Mouse (Mus musculus) left cerebral cortex, adult 9 months (tissue): ENCODE data around the gene Fxyd1.

Experiments used
- DNase-seq, 2 experiments: peaks; one replicate each; pipeline ENCODE4 v3.0.0; 2022; ENCODE audit warnings: low spot score in 2 of 2

The Fxyd1 gene

DNA sequence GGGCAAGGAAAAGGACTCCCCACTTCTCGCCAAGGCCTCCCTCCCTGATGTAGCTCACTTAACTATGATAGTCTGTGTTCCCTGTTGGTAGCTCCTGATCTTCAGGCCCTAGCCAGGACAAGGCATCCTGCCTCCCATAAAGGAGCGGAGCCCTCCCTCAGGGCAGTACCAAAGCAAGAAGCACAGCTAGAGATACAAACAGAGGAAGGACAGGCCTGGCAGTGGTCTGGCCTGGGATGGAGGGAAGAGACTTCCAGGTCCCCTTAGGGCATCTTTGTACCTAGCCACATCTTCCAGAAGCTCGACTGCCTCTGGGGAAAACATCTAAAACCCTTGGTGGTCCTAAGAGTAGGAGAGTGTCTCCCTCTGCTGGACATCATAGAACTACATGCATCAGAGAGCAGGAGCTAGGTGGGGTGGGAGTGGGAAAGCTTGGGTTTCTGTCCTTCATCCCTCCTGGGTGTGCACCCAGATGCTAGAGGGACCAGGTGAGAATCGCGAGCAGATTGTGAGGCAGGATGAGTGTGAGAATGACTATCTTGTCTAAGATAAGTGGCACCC is 21.0 kb upstream of the Fxyd1 start:
- peak in 1 of 2 experiments; percentile 80 for DNase-seq

DNA sequence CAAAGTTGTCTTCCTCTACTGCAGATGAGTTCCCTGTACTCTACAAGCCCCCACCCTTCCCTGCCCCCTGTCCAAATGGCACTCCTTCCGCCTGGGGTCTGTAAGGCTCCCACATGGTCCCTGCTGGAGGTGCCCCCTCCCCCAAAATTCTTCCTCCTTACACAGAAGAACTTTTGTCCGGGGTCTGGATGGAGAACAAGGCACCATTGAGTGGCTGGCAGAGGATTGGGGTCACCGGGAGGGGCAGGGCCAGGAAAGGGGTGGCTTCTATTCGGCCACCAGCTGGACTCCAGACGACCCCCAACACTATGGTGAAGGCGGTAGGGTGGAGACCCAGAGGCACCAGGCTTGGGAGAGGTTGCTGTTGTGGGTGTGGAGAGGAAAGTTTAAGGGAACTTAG is 20.5 kb upstream of the Fxyd1 start:
- peak; percentile 45 to 65 for DNase-seq

DNA sequence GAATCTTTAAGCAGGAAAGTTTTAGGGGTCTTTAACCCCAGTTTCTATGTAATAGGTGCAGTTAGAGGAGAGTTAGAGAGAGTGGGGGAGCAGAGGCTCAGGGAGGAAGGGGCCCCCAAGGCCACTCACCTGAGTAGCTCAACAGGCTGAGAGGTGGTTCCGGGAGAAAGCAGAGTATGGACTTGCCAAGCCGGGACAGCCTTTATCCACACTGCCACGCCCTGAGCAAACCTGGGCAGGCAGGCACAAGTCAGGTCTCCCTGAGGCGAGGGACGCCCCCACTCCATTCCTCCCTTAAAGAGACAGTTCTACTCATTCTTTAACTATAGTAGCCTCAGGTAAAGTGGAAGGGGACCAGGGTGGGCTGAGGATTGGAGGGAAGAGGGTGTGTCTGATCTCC is 19.5 kb upstream of the Fxyd1 start, which contains the start of gene Fxyd3:
TSS of gene Fxyd3 (minus strand) at position 213 of the 400 bp plus-strand sequence.
- DNase-seq, result no peak

DNA sequence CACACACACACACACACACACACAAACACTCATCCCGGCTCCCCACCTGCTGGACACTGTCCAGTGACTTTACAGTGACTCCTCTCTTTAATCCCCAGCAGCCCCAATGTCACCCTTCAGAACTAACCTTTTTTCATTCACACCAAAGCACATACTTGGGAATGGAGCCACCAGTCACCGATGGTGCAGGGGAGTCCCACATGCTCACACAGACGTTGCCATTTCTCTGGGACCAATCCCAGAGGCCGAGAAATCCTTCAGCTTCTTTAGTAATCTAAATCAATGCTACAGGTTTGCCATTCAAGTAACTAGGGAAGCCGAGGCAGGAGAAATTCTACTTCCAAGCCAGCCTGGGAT is 17.7 kb upstream of the Fxyd1 start:
- no peak for DNase-seq

DNA sequence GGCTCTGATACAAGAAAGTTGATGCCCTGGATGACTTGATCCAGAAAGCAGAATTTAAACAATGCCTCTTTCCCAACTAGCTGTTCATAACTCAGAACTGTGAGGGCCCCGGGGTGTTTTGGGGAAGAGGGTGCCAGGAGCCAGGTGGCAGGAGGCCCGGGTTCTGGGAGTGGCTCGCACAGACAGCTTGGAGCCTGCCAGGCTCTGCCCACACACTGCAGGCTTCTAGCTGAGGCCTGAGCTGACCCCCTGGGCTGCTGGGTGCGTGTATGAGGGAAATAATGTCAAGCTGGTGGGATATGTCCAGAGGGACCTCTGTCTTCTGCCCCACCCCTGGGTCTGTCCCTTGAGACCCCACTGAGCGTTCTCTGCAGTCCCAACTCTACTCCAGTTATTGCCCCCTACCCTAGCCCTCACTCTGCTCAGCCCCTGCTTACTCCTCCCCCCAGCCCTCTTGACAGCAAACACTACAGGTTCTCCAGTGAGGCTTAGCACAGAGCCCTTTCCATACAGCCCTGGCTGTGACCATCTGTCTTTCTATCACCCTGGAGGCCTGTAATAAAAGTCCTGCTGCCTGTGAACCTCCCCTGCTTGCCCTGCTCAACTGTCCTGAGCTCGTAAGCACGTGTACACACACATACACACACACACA is 17.2 kb upstream of the Fxyd1 start:
- peak in 1 of 2 experiments; percentile 52 for DNase-seq

DNA sequence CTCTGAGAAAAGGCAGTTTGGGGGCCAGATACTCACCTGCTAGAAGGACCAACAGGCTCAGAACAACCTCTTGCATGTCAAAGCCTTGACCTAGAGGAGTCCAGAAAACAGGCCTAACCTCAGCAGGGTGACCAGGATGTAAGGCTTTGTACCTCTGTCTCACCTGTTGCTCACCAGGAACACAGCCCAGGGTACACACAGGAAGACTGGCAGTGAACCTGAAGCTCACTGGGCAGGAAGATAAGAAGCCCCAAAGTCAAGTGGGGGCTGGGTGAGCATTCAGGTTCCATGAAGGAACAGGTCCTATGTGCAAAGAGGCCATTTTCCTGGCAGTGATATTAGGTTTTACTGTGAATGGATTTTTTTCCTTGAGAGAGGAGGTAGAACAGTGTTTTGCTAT is 16.5 kb upstream of the Fxyd1 start:
- DNase-seq, result no peak

DNA sequence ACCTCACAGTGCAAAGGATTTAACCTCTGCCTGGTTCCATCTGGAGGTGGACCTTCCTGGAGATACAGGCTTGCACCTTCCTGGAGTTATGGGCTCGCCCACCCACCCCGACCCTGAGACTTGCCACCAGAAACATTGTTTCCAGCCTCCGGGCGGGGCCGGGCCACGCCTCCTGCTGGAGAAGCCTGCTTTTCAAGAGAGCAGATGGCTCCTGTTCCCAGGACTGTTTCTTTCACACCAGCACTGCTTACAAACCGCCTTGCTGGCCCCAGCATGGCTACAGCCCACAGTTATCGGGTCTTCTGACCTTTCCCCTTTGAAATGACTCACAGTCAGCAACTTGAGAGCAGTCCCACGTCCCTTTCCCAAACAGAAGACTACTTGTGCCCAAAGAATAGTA is 15.3 kb upstream of the Fxyd1 start:
- DNase-seq, result no peak

DNA sequence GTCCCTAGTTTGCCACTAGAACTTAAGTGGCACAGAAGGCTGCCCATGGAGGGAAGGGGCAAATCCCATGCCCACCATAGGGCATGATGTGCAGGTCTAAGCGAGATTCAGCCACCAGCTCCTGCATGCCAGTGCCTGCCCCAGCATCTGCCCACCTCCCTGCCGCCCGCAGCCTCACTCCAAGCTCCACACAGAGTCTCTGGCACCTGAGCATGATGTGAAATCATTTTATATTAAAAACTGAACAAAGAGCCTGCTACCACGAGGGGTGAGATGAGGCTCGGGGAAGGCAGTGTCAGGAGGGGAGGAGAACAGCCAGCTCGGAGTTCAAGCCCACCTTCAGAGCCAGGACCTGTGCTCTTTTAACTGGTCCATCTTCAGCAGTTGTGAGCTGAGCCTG is 13.3 kb upstream of the Fxyd1 start:
- DNase-seq, result no peak

DNA sequence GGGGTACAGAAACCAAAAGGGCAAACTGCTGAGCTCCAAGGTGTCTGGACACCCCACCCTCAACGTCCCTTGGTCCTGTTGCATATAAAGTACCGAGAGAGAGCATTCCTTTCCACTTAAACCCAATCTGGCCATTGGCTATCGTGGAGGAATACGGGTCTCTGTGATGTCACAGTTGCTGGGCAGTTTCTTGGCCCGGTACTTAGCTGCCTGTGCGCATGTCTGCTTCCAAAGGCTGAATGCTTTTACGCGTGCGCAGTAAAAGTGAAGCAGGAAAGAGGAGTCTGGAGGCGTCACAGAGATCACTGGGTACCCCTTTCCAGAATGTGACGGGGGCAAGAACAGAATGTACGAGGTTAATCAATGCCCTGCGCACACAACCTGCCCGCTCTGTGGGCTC is 12.5 kb upstream of the Fxyd1 start:
- DNase-seq, result no peak

DNA sequence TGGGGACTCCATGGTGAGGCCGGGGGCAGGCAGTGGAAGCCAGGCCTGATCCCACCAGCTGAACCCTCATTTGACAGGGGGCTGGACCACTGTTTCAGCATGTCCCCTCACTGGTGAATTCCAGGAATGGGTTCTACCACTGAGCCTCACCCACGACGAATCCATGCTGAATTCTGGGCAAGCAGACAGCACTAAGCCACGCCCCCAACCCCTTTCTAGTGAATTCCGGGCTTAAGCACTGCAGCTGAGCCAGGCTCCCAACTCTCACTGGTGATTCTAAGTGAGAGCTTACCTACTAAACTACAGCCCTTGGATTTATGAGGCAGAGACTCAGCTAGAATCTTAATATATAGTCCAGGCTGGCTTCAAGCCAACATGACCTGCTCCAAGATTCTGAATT is 10.8 kb upstream of the Fxyd1 start:
- no peak for DNase-seq

DNA sequence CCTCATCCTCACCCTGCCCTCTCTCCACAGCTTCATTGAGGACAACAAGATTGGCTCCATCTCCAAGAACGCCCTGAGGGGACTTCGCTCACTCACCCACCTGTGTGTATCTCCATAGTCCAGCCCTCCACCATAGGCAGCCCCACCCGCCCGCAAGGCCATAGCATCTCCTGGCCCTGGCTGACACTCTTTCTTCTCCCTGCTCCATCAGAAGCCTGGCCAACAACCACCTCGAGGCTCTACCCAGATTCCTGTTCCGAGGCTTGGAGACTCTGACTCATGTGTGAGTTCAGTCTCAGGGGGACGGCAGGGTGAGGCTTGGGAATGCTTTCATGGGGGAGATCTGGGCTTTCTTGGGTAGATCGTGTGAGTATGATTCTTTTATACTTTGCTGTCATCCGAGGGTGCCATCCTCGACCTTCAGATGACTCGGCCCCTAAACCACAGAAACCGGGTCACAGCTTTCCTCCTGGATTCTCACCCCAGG is 6.1 kb upstream of the Fxyd1 start:
- no peak for DNase-seq

DNA sequence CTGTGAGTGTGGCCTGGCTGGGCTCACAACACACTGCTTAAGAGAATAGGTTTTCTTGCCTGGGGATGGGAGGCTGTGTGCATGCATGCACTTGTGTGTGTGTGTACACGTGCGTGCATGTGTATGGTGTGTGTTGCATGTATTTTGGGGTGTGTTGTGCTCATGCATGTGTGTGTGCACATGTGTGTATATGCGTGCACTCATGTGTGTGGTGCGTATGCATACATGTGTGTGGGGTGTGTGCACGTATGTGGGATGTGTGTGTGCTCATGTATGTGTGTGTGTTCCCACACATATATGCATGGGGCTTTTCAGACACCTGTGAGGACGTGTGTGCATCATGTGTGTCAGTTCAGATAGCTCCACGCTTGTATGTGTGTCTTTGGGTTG is 3.6 kb upstream of the Fxyd1 start:
- DNase-seq, result no peak

DNA sequence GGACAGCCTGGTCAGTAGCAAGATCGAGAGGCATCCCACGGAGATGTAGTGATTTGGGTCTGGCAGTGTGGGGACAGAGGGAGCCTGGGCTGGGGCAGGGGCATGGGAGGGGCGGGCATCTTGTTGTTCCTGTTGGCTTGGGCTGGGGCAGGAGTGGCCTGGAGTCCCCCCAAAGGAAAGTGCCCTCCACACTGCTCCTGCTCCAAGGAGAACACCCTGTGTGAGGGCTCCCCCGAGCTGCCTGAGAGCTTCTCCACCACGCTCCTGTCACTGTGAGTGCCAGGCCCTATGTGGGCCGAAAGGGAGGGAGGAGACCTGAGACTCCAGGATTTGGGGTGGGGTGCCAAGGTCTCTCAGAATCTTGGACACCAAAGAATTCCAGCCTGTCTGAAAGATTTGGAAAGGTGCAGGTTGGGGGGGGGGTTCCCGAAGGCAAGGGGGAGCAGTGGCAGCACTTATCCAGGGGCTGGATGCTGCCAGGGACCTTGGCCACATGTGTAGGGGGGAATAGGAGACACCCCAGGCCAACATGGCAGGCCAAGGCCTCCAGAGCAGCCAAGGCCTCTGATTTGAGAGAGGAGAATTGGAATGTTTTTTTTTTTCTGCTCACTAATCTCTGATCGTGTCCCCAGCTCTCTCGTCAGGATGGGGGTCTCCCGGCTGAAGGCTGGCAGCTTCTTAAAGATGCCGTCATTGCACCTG is 3.1 kb upstream of the Fxyd1 start:
- DNase-seq, result no peak

DNA sequence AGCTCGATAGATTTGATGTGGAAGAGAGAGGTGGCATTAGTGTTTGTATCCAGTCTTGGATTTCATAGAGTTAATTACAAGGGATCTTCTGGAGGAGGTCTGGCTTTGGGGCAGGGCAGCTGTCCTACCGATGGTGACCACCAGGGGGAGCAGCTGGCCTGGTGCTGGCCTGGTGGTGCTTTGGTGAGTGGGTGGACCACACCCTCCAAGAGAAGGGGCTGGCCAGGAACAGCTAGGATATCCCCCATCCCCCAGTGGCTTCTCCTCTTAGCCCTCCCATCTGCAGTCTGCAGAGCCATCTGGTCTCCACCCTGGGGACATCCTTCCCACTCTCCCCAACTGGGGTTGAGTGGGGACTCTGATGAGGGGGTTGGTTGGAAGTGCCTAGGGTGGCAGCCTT is 2.1 kb upstream of the Fxyd1 start, which contains the start of gene Lgi4:
TSS of gene Lgi4 (plus strand) at position 235 of the 400 bp plus-strand sequence.
- DNase-seq, result peak; percentile 57 to 92

DNA sequence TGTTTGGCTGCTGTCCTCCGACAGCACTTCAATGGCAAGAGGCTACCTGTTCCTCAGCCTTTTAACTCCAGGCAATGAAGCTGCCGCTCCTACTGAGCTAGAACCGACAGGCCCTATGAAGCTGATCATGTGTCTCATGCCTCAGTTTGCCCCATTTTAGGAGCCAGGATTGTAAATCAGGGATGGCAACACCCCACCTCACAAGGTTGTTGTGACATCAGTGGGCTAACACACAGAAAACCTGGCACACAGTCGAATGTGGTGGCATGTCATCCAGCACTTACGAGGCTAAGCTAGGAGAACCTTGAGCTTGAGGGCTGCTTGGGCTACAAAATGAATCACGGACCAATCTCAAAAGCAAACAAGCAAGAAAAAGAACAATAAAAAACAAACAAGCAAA is 1.2 kb upstream of the Fxyd1 start:
- no peak for DNase-seq

DNA sequence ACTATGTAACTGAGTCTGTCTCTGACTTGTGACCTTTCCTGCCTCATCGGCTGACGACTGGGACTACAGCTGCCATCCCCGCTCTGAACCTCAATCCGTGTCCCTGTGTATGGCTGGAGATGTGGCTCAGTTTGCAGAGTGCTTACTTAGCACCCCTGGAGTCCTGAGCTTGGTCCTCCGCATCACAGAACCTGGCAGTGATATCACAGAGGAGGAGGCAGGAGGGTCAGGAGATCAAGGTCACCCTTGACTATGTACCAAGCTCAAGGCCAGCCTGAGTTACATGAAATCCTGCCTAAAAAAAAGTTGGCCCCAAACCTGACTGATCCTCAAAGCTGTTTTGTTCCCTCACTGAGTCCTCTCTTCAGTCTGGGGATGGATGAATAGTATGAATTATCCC is 731 bp upstream of the Fxyd1 start:
- no peak for DNase-seq

DNA sequence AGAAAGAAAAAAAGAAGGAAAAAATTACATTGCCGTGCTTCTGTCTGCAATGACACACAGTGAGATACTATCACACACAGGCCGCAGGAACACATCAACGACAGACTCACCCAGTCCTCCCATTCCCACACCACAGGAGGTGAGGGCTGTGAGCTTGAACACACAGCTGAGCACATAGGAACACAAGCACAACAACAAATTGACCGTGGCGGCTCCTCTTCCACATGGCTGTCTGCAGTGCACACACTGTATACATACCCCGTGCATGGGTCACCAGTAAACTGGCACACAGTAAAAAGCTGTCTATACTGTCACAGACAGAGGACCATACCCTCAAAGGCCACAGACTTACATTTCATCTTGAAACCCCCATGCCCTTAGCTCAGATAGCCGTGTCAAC is 551 bp downstream of the Fxyd1 start:
- no peak for DNase-seq

DNA sequence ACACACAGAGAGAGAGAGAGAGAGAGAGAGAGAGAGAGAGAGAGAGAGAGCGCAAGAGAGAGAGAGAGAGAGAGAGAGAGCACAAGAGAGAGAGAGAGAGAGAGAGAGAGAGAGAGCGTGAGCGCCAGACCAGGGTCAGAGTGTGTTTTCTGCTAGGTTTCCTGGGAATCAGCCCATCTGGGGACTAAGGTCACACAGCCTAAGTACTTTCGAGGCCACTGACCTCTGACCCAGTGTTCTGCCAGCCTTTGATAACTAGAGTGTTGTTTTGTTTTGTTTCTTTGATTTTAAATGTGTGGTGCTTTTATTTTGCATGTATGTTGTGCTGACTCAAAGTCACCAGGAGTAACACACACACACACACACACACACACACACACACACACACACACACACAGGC is 1.1 kb downstream of the Fxyd1 start:
- DNase-seq, result no peak

DNA sequence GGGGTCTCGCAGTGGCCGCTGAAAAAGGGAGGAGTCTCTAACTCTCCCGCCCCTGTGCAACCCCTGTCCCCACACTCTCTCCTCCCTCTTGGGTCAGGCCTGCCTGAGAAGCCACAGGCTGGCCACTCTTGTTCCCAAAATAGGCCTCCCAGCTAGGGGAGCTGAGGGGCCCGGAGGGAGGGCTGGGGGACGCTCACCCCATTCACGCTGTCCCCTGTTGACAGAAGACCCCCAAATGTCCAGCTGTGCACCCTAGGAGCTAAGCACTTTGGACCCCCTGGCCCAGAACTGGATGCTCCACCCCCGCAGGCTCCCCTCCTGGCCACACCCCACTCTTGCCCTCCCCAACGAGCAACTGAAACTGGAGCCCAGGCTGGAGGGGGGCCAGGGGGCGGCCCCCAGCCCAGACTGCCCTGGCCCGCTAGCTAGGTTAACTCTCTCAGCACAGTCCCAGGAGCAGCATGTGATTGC is 1.6 kb downstream of the Fxyd1 start:
- DNase-seq, result no peak

DNA sequence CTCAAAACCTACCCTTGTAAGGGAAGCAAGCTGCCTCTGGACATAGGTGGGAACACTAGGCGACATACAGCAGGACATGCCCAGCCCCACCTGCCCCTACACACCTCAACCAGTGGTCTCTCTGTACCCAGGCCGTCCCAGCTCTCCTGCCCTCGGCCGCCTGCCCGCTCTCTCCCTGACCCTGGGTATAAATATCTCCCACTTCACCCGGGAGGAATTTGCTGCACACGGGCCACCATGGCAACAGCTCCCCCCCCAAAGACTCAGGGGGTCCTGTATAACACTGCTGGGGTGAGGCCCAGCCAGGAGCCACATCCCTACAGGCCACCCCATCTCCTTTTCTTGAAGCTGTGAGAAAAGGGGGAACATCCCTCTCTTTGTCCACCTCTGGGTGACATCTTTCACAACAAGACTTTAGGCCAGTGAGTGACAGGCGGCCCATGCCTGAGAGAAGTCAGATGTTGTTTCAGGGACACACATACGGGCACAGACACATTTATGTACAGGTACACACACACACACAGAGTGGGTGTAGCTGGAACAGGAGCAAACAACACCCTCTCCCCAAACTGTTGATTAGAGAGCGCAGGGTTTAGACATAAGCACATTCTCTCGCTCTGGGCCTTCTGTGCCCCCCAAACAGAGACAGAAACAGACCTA is 2.2 kb downstream of the Fxyd1 start:
- DNase-seq, result no peak

DNA sequence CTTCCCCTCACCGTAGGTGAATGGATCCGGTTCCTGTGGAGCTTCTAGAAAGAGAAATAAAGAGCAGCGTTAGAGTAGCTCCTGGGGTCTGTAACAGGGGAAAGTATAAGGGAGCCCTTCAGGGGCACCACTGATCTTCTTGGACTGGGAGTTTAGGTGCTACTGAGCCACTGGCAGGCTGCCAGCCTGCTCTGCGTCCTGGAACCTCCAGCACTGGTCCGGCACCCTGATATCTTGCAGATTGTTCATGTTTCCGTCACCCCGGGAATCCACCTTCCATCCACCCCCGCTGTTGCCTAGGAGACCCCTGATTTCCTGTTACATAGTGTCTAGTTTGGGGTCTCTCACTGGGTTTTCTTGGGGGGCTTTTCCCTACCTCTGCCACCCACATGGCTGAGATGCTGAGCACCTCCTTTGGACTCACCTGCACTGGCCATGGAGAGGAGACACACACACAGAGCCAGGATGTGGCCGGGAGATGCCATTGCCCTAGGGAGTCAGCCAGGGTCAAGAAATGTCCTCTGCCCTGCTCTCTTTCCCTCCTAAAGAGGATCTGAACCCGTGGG is 3.0 kb downstream of the Fxyd1 start:
- no peak for DNase-seq
